9 mouse cellular contexts compared by ENCODE assay signal in genomic region chrX:106920175-106920827, GRCm38 (mm10). TPM values are rescaled to one million over a fixed set of nuclear protein-coding genes. Genes with fewer than 3 reads are reported as not detected.
A peak's percentile ranks its signal among the peaks of the same experiment; 100 is the strongest.
DNase-seq lines count a peak whose midpoint lies in the region; ATAC-seq and TF ChIP-seq lines count a peak whose summit lies in the region.
"Had no signal": no experiment of that assay in that cellular context is flagged by ENCODE, and none has a peak within 500 bp of the region (broad histone marks: within the 10 kb centered on the region; RNA-seq: fewer than 3 reads in every experiment).

Gene Lpar4 (plus strand): TSS chrX:106920625.

- H3K27me3 ChIP-seq in intestine, embryonic 14.5 days (replicated peaks; ENCODE audit: control insufficient read depth, insufficient read depth, low read length): no peaks in the 10 kb centered on the region
- no peaks in the 10 kb centered on the region for H3K27me3 ChIP-seq in liver, embryonic 15.5 days

- no peak for DNase-seq in layer of hippocampus, adult 2 months (ENCODE audit: low spot score in 2 of 2)
- no peak for DNase-seq in layer of hippocampus, adult 9-11 months
- DNase-seq in gastrocnemius, postnatal 4 days (ENCODE audit: low spot score in 2 of 2): peak; percentile 31 to 56
- DNase-seq in intestine, embryonic 14.5 days (ENCODE audit: low spot score): peak; percentile 58
- DNase-seq in naive thymus-derived CD4-positive, alpha-beta T cell, adult 2 months (ENCODE audit: low read depth): peak; percentile 1
- no peak for DNase-seq in thymus, postnatal 14 days

- peak within 1 kb of the TSS; percentile 46 for H3K4me2 ChIP-seq in intestine, embryonic 14.5 days (ENCODE audit: low read length)
- H3K4me2 ChIP-seq in liver, embryonic 15.5 days: peak within 1 kb of the TSS; percentile 51

- ATAC-seq in intestine, embryonic 14.5 days (replicated peaks; ENCODE audit: low FRiP score, low TSS enrichment, low read depth): no peak
- ATAC-seq in liver, embryonic 15.5 days (ENCODE audit: insufficient read depth): no peak
- ATAC-seq: Patski had no signal

- 12% methylated on average over 11 of the region's 11 CpGs for WGBS in intestine, embryonic 14.5 days
- 17% methylated on average over 11 of the region's 11 CpGs for WGBS in liver, embryonic 15.5 days (ENCODE audit: insufficient replicate concordance)

- no peaks in the 10 kb centered on the region for H3K4me1 ChIP-seq in brown adipose tissue, adult 24 weeks (ENCODE audit: control insufficient read depth, insufficient read depth, insufficient read length, low read length)
- no peaks in the 10 kb centered on the region for H3K4me1 ChIP-seq in intestine, embryonic 14.5 days (replicated peaks; ENCODE audit: control insufficient read depth, insufficient read depth, low read length)
- H3K4me1 ChIP-seq in liver, embryonic 15.5 days (replicated peaks): no peaks in the 10 kb centered on the region

- H3K27ac ChIP-seq in layer of hippocampus, adult 2 months: peak within 1 kb of the TSS; percentile 73; the same call in 1 of the 2 replicates
- H3K27ac ChIP-seq in brown adipose tissue, adult 24 weeks (replicated peaks; ENCODE audit: low read depth, low read length): peak within 1 kb of the TSS; percentile 22
- H3K27ac ChIP-seq in intestine, embryonic 14.5 days (ENCODE audit: low read depth): peak within 1 kb of the TSS; percentile 54; the same call in 1 of the 2 replicates
- H3K27ac ChIP-seq in liver, embryonic 15.5 days (replicated peaks): no peak within 1 kb of the TSS

- H3K9me3 ChIP-seq in intestine, embryonic 14.5 days (ENCODE audit: control insufficient read depth, low read length): no peaks in the 10 kb centered on the region
- no peaks in the 10 kb centered on the region for H3K9me3 ChIP-seq in liver, embryonic 15.5 days (replicated peaks)

- no peak for TF ChIP-seq CTCF in layer of hippocampus, adult 2 months (conservative IDR thresholded peaks at IDR 0.05)

- H3K9ac ChIP-seq in intestine, embryonic 14.5 days (ENCODE audit: low read length): peak within 1 kb of the TSS; percentile 53
- no peak within 1 kb of the TSS; the same call in 1 of the 2 replicates for H3K9ac ChIP-seq in liver, embryonic 15.5 days

- H3K36me3 ChIP-seq in intestine, embryonic 14.5 days (ENCODE audit: control insufficient read depth, insufficient read depth, low read length): no peaks in the 10 kb centered on the region; the same call in 1 of the 2 replicates
- no peaks in the 10 kb centered on the region for H3K36me3 ChIP-seq in liver, embryonic 15.5 days (replicated peaks)

- peak within 1 kb of the TSS; percentile 57 for H3K4me3 ChIP-seq in layer of hippocampus, adult 2 months
- H3K4me3 ChIP-seq in brown adipose tissue, adult 24 weeks (ENCODE audit: insufficient read depth, low read depth, low read length): peak within 1 kb of the TSS; percentile 54
- H3K4me3 ChIP-seq in intestine, embryonic 14.5 days (ENCODE audit: low read depth, low read length): peak within 1 kb of the TSS; percentile 46
- H3K4me3 ChIP-seq in liver, embryonic 15.5 days (replicated peaks): peak within 1 kb of the TSS; percentile 37

RNA-seq across cellular contexts. Expression of gene Lpar4, which starts in this region (rescaled TPM):
- 1 to 10 TPM; 3.2 to 3.3 TPM for total RNA-seq in layer of hippocampus, adult 2 months (2021)
- polyA plus RNA-seq in brown adipose tissue, adult 24 weeks (2012; ENCODE audit: insufficient read depth, insufficient read length, missing spikeins): 1.4 and 2.3 TPM in 2 replicates
- total RNA-seq in gastrocnemius, postnatal 4 days (2021): 10 to 100 TPM; 21.4 to 28.7 TPM
- 14.0 and 16.6 TPM in 2 replicates for polyA plus RNA-seq in intestine, embryonic 14.5 days (2014; fragmentation: Nextera tagmentation; extraction: Ambion mirVana)
- polyA plus RNA-seq in liver, embryonic 15.5 days (2015; fragmentation: Nextera tagmentation; extraction: Ambion mirVana): 1.4 and 1.7 TPM in 2 replicates
- polyA plus RNA-seq: Patski had no signal

Comparison
In these comparisons a context has a peak if more than half of its experiments do, and no peak if none do; other contexts are left out.
1. RNA of gene Lpar4 (total RNA-seq): 21.4 to 28.7 TPM in gastrocnemius, postnatal 4 days; 3.2 to 3.3 TPM in layer of hippocampus, adult 2 months; every median in the first group is over 4 times any median in the second.
2. DNase-seq: peak in gastrocnemius, postnatal 4 days (2 of 2), intestine, embryonic 14.5 days (single experiment) and naive thymus-derived CD4-positive, alpha-beta T cell, adult 2 months (single experiment); none in layer of hippocampus, adult 2 months (0 of 2), layer of hippocampus, adult 9-11 months (single experiment) and thymus, postnatal 14 days (single experiment).
3. Peak in every context shown above with its lines, with median percentiles within 50 percentile points of each other: H3K4me3 ChIP-seq.